Mouse (Mus musculus): Measurements from ENCODE around the gene Arap1.

GRCm38 (mm10) chr7:101343135-101343534, 4.7 kb upstream of the Arap1 start:
- TF ChIP-seq POLR2A (IDR thresholded peaks at IDR 0.05; ENCODE audit: insufficient read depth, low read length) (no peak), CTCF (IDR thresholded peaks at IDR 0.05; ENCODE audit: low read depth, low read length) (no peak)
